Mouse (Mus musculus) limb, embryonic 11.5 days (tissue): ENCODE data around the gene Defb25. TPM values are rescaled to one million over a fixed set of nuclear protein-coding genes. Genes with fewer than 3 reads are reported as not detected.

ENCODE experiments used
- ATAC-seq: fragments of 200-750 bp; cut with Nextera tagmentation; 2 replicates; pipeline ENCODE4 v1.8.0; 2017; ENCODE audit warnings: low read depth; ENCODE audit not compliant: insufficient number of reproducible peaks, low FRiP score, low TSS enrichment
- DNase-seq: peaks from one replicate; pipeline ENCODE4 v3.0.0-alpha.2; 2015; ENCODE audit warnings: low spot score
- H3K27ac ChIP-seq: fragments of 300-500 bp; sonication (generic); replicated peaks from 2 replicates; pipeline ENCODE4 v1.5.1; 2014; ENCODE audit warnings: low read depth, mild to moderate bottlenecking, low read length
- H3K27me3 ChIP-seq: fragments of 300-500 bp; sonication (generic); 2 replicates; pipeline ENCODE4 v1.6.1; 2014; ENCODE audit warnings: mild to moderate bottlenecking, low read length, mixed read lengths; ENCODE audit not compliant: control insufficient read depth, insufficient read depth
- H3K36me3 ChIP-seq: fragments of 300-500 bp; sonication (generic); 2 replicates; pipeline ENCODE4 v1.6.1; 2014; ENCODE audit warnings: mild to moderate bottlenecking, low read length, moderate library complexity, mixed read lengths; ENCODE audit not compliant: control insufficient read depth, insufficient read depth
- H3K4me1 ChIP-seq: fragments of 300-500 bp; sonication (generic); 2 replicates; pipeline ENCODE4 v1.6.1; 2014; ENCODE audit warnings: low read length, mixed read lengths; ENCODE audit not compliant: control insufficient read depth, insufficient read depth
- H3K4me2 ChIP-seq: fragments of 300-500 bp; sonication (generic); 2 replicates; pipeline ENCODE4 v1.6.1; 2014; ENCODE audit warnings: low read depth, mild to moderate bottlenecking, moderate library complexity; ENCODE audit not compliant: severe bottlenecking
- H3K4me3 ChIP-seq: fragments of 300-500 bp; sonication (generic); 2 replicates; pipeline ENCODE4 v1.5.1; 2014; ENCODE audit warnings: low read depth, low read length
- H3K9ac ChIP-seq: fragments of 300-500 bp; sonication (generic); 2 replicates; pipeline ENCODE4 v1.6.1; 2014; ENCODE audit warnings: mild to moderate bottlenecking, low read length
- H3K9me3 ChIP-seq: fragments of 300-500 bp; sonication (generic); 2 replicates; pipeline ENCODE4 v1.6.1; 2016; ENCODE audit warnings: low read length; ENCODE audit not compliant: control insufficient read depth
- WGBS: fragments of 180-500 bp; shearing (Covaris S2); extraction: QIAGEN DNeasy Blood & Tissue Kit; methylation state at CpG from one replicate; pipeline ENCODE4 v1.1.7; 2014; 5-methylcytosine and 5-hydroxymethylcytosine counted together
- polyA plus RNA-seq: library from polyadenylated mRNA; unstranded; fragments of >200 nt; fragmentation: Nextera tagmentation; extraction: Ambion mirVana; gene quantifications from 2 replicates; pipeline ENCODE4 v1.2.1, GENCODE M21; 2014

Defb25 gene
- polyA plus RNA-seq, 1 experiment from 2014 or later = not detected

DNA sequence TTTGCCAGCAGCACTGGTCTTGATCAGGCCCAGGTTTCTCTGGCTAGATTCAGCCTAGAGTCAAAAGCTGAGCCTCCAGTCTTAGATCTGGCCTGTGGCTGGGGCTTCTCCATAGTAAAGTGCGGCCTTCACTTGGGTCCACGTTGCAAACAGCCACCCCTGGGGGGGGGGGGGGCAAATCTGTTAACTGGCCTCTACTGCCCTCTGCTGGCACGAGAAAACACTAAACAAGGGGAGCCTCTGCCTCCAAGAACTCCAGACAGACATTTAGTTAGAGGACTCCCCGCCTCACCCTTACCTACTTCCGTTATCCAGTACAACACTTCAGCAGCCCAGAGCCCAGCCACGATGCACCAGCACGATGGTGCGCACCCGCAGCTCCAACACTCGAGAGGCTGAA is 34.5 kb upstream of the Defb25 start:
- H3K27ac ChIP-seq = no peak overlapping the region
- H3K4me3 ChIP-seq = no peak overlapping the region
- H3K4me2 ChIP-seq = no peak overlapping the region
- H3K9ac ChIP-seq = no peak overlapping the region
- no peaks in the 10 kb centered on the region for H3K27me3 ChIP-seq
- no peaks in the 10 kb centered on the region for H3K4me1 ChIP-seq
- ATAC-seq (no peak), DNase-seq (no peak)
- H3K9me3 ChIP-seq = no peaks in the 10 kb centered on the region
- no peaks in the 10 kb centered on the region for H3K36me3 ChIP-seq
- 60% methylated on average over 10 of the region's 10 CpGs for WGBS

DNA sequence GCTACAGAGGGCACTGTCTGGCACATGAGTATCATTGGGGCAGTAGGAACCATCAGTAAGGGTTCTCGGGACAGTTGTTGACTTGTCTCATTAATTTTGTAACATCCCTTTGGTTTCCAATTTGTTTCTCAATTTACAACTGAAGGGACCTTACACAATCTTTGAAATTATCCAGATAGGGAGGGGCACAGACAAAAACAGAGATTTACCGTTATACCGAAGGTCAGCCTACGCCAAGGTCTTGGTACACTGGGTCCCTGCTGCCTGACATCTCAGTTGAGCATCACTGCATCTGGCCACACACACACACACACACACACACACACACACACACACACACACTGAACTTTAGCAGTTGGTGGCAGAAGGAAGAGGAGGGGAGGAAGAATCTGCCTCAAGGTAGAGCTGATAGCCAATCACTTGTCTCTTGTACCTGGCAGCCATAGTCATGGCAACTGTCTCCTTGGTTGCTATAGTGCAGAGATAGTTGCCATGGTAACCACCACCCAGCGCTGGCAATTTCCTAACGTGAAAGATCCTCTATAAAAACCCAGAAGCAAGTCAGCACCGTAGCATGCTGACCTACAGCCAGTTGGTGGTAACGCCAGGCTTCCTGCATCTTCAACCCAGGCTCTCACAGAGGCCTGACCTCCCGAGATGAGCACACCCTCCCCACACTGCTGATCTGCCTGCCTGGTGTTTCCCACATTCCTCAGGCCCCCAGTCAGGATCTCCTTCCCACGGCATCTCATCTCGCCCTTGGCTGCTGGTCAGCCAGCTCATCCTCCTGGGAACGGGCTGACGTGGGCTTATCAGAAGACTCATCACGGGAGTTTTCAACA is 31.2 kb upstream of the Defb25 start:
- Histone ChIP-seq H3K27ac (no peak overlapping the region), H3K4me1 (no peaks in the 10 kb centered on the region), H3K9ac (no peak overlapping the region), H3K4me3 (no peak overlapping the region), H3K9me3 (no peaks in the 10 kb centered on the region), H3K27me3 (no peaks in the 10 kb centered on the region), H3K36me3 (no peaks in the 10 kb centered on the region), H3K4me2 (no peak overlapping the region)
- DNase-seq = no peak
- ATAC-seq = no peak
- WGBS = 53% methylated on average over 14 of the region's 14 CpGs

DNA sequence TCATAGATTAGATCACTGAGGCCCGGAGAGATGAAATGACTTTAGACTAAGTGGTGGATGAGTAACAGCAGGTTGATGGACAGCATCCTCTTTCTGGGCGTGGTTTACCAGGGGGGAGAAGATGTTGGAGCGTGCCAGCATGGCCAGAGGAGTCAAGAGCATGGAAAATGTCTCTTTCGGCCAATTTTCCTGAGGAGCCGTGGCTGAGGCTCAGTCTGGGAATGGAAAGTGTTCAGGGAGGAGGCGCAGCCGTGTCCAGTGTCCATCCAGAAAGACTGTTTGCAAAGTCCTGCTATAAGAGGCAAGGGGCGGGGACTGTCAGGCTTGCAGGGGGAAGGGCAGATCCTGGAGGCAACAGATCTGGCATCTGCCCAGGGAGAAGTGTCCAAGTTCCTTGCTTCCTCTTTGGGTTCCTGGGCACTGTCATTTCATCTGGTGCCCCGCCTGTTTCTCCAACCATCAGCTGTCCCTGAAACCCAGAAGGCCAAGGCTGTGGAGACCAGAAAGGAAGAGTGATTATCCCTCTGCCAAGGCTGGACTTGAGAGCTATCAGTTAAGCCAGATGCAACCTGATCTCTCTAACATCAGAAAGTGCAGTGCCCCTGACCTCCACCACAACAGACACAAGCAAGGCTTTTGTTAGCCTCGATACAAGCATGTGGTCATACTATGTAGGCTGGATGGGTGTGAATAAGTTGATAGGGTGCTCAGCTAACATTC is 30.2 kb upstream of the Defb25 start:
- H3K27me3 ChIP-seq = no peaks in the 10 kb centered on the region
- WGBS = 75% methylated on average over 10 of the region's 10 CpGs
- ATAC-seq = no peak
- no peaks in the 10 kb centered on the region for H3K4me1 ChIP-seq
- no peak for DNase-seq
- H3K9me3 ChIP-seq = no peaks in the 10 kb centered on the region
- H3K27ac ChIP-seq = no peak overlapping the region
- H3K9ac ChIP-seq = no peak overlapping the region
- H3K4me2 ChIP-seq = no peak overlapping the region; the same call in 1 of the 2 replicates
- H3K36me3 ChIP-seq = no peaks in the 10 kb centered on the region
- no peak overlapping the region for H3K4me3 ChIP-seq

DNA sequence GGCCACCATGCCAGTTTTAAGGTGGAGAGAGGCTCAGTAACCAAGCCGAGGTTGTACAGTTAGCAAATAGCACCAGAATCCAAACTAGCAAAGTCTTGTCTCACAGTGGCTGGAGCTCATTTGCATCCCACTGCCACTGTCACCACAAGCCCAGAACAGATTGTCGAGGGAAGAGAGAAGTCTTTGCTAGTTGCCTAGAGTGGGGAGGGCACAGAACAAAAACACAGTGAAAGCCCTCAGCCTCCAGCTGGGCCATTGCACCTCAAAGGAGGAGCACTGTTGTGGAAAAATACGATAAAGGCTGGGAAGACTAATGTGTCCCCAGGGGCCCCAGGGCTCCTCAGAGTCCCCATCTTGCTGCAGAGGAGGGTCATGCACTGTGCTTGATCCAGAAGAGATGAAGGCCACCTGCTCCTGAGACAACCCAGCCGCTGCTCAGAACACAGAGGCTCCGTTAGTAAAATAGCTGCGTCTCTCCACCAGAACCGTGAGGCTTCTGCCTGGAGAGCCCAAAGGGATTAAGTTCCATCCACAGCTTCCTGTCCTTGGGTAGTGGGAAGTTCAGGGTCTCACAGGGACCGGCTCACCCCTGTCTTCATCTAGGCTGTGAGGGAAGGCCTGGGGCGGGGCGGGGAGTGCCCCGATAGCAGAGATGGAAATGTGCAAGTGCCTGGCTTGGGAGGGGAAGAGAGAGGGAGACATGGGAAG is 16.7 kb upstream of the Defb25 start:
- H3K9me3 ChIP-seq = no peaks in the 10 kb centered on the region
- no peak overlapping the region for H3K27ac ChIP-seq
- no peak overlapping the region for H3K9ac ChIP-seq
- ATAC-seq = no peak
- no peak for DNase-seq
- no peak overlapping the region for H3K4me2 ChIP-seq
- H3K36me3 ChIP-seq = no peaks in the 10 kb centered on the region
- WGBS = 40% methylated on average over 11 of the region's 11 CpGs
- no peaks in the 10 kb centered on the region for H3K27me3 ChIP-seq
- H3K4me3 ChIP-seq = no peak overlapping the region
- no peaks in the 10 kb centered on the region for H3K4me1 ChIP-seq

DNA sequence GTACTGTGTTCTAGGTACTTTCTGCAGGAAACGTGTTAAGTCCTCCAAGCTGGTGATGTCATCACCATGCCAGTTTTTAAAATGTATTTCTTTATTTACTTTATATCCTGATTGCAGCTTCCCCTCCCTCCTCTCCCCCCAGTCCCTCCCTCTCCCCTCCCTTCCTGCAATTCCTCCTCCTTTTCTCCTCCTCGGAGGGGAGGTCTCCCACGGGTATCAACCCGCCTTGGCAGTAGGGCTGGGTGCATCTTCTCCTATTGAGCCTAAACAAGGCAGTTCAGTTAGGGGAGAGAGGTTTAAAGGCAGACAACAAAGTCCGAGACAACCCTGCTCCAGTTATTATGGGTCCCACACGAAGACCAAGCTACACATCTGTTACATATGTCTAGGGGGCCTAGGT is 16.0 kb upstream of the Defb25 start:
- no peaks in the 10 kb centered on the region for H3K27me3 ChIP-seq
- 61% methylated on average over 6 of the region's 6 CpGs for WGBS
- H3K4me1 ChIP-seq = no peaks in the 10 kb centered on the region
- ATAC-seq (no peak), DNase-seq (no peak)
- no peaks in the 10 kb centered on the region for H3K9me3 ChIP-seq
- H3K4me3 ChIP-seq = no peak overlapping the region
- no peaks in the 10 kb centered on the region for H3K36me3 ChIP-seq
- no peak overlapping the region for H3K4me2 ChIP-seq
- H3K27ac ChIP-seq = no peak overlapping the region
- H3K9ac ChIP-seq = no peak overlapping the region

- H3K27ac ChIP-seq = no peak overlapping the region
- DNase-seq = no peak
- 87% methylated on average over 4 of the region's 4 CpGs for WGBS
- no peak overlapping the region for H3K9ac ChIP-seq
- H3K36me3 ChIP-seq = no peaks in the 10 kb centered on the region
- H3K9me3 ChIP-seq = no peaks in the 10 kb centered on the region
- H3K27me3 ChIP-seq = no peaks in the 10 kb centered on the region
- no peak for ATAC-seq
- H3K4me1 ChIP-seq = peaks cover 3% of the 10 kb centered on the region; the same call in 1 of the 2 replicates
- H3K4me3 ChIP-seq = no peak overlapping the region
- H3K4me2 ChIP-seq = no peak overlapping the region
Observed at GRCm38 (mm10) chr2:152637381-152637780, 14.5 kb upstream of the Defb25 start.

GRCm38 (mm10) chr2:152637006-152637322 is 14.1 kb upstream of the Defb25 start:
- Histone ChIP-seq H3K4me1 (peaks cover 3% of the 10 kb centered on the region; the same call in 1 of the 2 replicates), H3K4me3 (no peak overlapping the region), H3K27me3 (no peaks in the 10 kb centered on the region), H3K9ac (no peak overlapping the region), H3K27ac (no peak overlapping the region), H3K36me3 (no peaks in the 10 kb centered on the region), H3K9me3 (no peaks in the 10 kb centered on the region), H3K4me2 (no peak overlapping the region)
- 89% methylated on average over 6 of the region's 6 CpGs for WGBS
- DNase-seq = no peak
- ATAC-seq = no peak

DNA sequence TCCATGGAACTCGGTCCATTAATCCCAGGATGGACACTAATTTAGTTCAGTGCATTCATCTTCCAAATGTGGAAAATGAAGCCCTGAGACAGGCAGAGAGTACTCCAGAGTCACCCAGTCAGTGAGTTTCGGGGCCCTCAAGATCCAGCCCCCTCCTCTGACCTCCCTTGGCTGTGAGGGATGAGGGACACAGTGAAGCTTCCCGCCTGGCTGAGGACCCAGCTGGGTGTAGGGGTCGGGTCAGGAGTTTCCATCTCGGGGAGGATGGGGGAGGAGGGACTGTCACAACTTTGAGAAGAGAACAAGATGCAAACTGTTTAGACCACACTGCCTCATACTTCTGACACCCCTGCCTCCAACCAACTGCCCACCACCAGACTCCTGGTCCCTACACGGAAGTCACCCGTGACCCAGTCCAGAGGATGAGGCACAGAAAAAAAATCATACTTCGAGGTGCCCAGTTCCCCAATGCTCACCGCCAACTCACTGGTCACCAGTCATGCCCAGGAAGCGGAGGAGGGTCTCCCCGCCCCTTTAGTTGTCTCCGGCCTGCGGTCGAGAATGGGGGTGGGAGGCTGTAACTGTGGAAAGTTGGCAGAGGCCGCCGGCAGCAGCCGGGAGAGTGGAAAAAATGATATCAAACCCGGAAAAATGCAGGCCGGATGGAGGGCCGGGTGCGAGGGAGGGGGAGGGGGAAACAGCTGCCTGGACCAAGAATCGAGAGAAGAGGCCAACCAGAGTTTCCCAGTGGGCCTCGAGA is 13.6 kb upstream of the Defb25 start:
- WGBS = 77% methylated on average over 23 of the region's 23 CpGs
- no peak overlapping the region for H3K4me2 ChIP-seq
- no peaks in the 10 kb centered on the region for H3K36me3 ChIP-seq
- no peak overlapping the region for H3K9ac ChIP-seq
- no peaks in the 10 kb centered on the region for H3K9me3 ChIP-seq
- ATAC-seq (no peak), DNase-seq (no peak)
- no peak overlapping the region for H3K4me3 ChIP-seq
- H3K27ac ChIP-seq = no peak overlapping the region
- peaks cover 3% of the 10 kb centered on the region; the same call in 1 of the 2 replicates for H3K4me1 ChIP-seq
- no peaks in the 10 kb centered on the region for H3K27me3 ChIP-seq
